Mouse (Mus musculus): ENCODE data around the gene Hyal2. TPM values are rescaled to one million over a fixed set of nuclear protein-coding genes. Genes with fewer than 3 reads are reported as not detected.
"Not testable (repeated sequence)": the region's sequence is repeated elsewhere in the genome, so short reads cannot be mapped to it uniquely, and the experiment has no call there.

Gene Hyal2
- polyA plus RNA-seq, 1 experiment from 2014 or later, result 88.8 TPM

DNA sequence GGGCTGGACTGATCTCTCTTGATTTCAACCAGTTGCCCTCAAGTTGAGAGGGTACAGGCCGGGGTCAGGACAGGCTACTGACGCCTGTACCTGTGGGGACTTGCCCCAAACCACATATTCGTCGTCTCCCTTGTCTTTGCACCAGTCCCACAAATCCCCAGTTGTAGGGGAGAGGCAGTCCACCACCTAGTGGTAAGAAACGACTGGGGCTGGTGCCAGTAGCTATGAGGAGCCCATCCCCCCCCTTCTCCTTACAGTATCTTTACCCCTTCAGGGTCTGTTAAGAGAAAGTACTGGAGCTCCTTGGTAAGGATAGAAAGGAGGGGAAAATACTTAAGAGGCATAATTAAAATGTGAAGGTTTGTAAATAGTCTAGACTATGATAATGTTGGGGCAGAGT is 2.2 kb upstream of the Hyal2 start:
- peaks cover 18% of the 10 kb centered on the region for H3K36me3 ChIP-seq (ENCODE audit: insufficient read depth, low read length)
- peak; percentile 53 for DNase-seq (ENCODE audit: low spot score)
- H3K4me1 ChIP-seq (replicated peaks; ENCODE audit: insufficient read depth, low read length), result peaks cover 25% of the 10 kb centered on the region
- H3K4me3 ChIP-seq (replicated peaks; ENCODE audit: low read depth, low read length); H3K9ac ChIP-seq (ENCODE audit: low read depth, low read length); ATAC-seq (replicated peaks; ENCODE audit: low FRiP score, low read depth); H3K9me3 ChIP-seq (replicated peaks; ENCODE audit: low read length); H3K27me3 ChIP-seq (ENCODE audit: insufficient read depth, low read length): not testable (repeated sequence)
- 53% methylated on average over 5 of the region's 5 CpGs for WGBS
- H3K4me2 ChIP-seq (ENCODE audit: low read length), result peak overlapping the region; percentile 25
- peak overlapping the region; percentile 43; the same call in 1 of the 2 replicates for H3K27ac ChIP-seq
- TF ChIP-seq CTCF (IDR thresholded peaks at IDR 0.05; ENCODE audit: low read depth), result peak; percentile 41; the same call in 1 of the 2 replicates

DNA sequence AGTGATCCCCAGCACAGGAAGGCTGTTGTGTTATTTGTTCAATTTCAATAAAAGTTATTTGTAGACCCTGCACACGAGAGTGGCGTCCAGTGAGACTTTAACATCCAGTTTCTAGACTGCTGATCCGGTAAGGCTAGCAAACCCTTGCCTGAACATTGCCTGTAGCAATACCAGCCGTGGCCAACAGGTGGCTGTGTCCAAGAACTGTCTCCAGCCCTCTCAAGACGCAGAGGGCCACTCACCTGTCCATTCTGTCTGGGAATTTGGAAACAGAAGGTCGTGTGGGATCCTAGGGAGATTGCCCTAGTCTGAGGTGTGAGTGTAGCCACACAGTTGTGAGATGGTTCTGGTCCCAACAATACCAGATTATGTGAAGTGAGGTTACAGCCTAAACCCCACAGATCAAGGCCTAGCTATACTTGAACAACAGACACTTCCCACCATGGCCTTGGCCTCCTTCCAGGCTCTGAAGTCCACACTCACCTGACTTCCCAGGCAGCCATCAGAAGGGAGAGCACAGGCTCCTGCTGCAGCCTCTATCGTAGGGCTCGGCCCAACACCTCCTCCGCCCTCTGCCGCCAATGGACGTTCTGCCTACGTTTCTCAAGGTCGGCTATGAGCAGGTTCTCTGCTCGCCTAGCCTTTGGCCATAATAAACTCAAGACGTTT is 1.6 kb upstream of the Hyal2 start:
- DNase-seq (ENCODE audit: low spot score), result peak; percentile 85
- TF ChIP-seq CTCF (IDR thresholded peaks at IDR 0.05; ENCODE audit: low read depth), result peak; percentile 82
- Histone ChIP-seq H3K4me2 (ENCODE audit: low read length) (peak overlapping the region; percentile 34), H3K9me3 (replicated peaks; ENCODE audit: low read length) (no peaks in the 10 kb centered on the region), H3K4me3 (replicated peaks; ENCODE audit: low read depth, low read length) (no peak overlapping the region), H3K27ac (peak overlapping the region; percentile 95), H3K9ac (ENCODE audit: low read depth, low read length) (no peak overlapping the region), H3K27me3 (ENCODE audit: insufficient read depth, low read length) (no peaks in the 10 kb centered on the region), H3K36me3 (ENCODE audit: insufficient read depth, low read length) (peaks cover 12% of the 10 kb centered on the region), H3K4me1 (replicated peaks; ENCODE audit: insufficient read depth, low read length) (peaks cover 31% of the 10 kb centered on the region)
- WGBS, result 44% methylated on average over 15 of the region's 15 CpGs
- no peak for ATAC-seq (replicated peaks; ENCODE audit: low FRiP score, low read depth)

GRCm38 (mm10) chr9:107566855-107567254 is 890 bp upstream of the Hyal2 start:
- TF ChIP-seq CTCF (IDR thresholded peaks at IDR 0.05; ENCODE audit: low read depth), result no peak
- Histone ChIP-seq H3K4me2 (ENCODE audit: low read length) (peak overlapping the region; percentile 78), H3K4me1 (replicated peaks; ENCODE audit: insufficient read depth, low read length) (peaks cover 34% of the 10 kb centered on the region), H3K27me3 (ENCODE audit: insufficient read depth, low read length) (no peaks in the 10 kb centered on the region), H3K4me3 (replicated peaks; ENCODE audit: low read depth, low read length) (no peak overlapping the region), H3K9me3 (replicated peaks; ENCODE audit: low read length) (no peaks in the 10 kb centered on the region), H3K36me3 (ENCODE audit: insufficient read depth, low read length) (peaks cover 10% of the 10 kb centered on the region; the same call in 1 of the 2 replicates), H3K9ac (ENCODE audit: low read depth, low read length) (no peak overlapping the region), H3K27ac (peak overlapping the region; percentile 95)
- WGBS, result 59% methylated on average over 3 of the region's 3 CpGs
- ATAC-seq (replicated peaks; ENCODE audit: low FRiP score, low read depth) (0 out of 2 replicates have a peak, but pooled peaks have one; percentile 1), DNase-seq (ENCODE audit: low spot score) (peak; percentile 66)

GRCm38 (mm10) chr9:107568331-107569261 is 851 bp downstream of the Hyal2 start:
- H3K4me1 ChIP-seq (replicated peaks; ENCODE audit: insufficient read depth, low read length), result peaks cover 34% of the 10 kb centered on the region
- peaks cover 20% of the 10 kb centered on the region for H3K36me3 ChIP-seq (ENCODE audit: insufficient read depth, low read length)
- H3K27me3 ChIP-seq (ENCODE audit: insufficient read depth, low read length), result no peaks in the 10 kb centered on the region
- TF ChIP-seq CTCF (IDR thresholded peaks at IDR 0.05; ENCODE audit: low read depth), result no peak; the same call in 1 of the 2 replicates
- DNase-seq (ENCODE audit: low spot score), result peak; percentile 94
- WGBS, result under 1% methylated on average over 41 of the region's 41 CpGs
- H3K9me3 ChIP-seq (replicated peaks; ENCODE audit: low read length), result no peaks in the 10 kb centered on the region
- peak overlapping the region; percentile 74 for H3K9ac ChIP-seq (ENCODE audit: low read depth, low read length)
- peak overlapping the region; percentile 78 for H3K4me2 ChIP-seq (ENCODE audit: low read length)
- H3K4me3 ChIP-seq (replicated peaks; ENCODE audit: low read depth, low read length), result peak overlapping the region; percentile 74
- peak; percentile 72 for ATAC-seq (replicated peaks; ENCODE audit: low FRiP score, low read depth)
- H3K27ac ChIP-seq, result peak overlapping the region; percentile 95

DNA sequence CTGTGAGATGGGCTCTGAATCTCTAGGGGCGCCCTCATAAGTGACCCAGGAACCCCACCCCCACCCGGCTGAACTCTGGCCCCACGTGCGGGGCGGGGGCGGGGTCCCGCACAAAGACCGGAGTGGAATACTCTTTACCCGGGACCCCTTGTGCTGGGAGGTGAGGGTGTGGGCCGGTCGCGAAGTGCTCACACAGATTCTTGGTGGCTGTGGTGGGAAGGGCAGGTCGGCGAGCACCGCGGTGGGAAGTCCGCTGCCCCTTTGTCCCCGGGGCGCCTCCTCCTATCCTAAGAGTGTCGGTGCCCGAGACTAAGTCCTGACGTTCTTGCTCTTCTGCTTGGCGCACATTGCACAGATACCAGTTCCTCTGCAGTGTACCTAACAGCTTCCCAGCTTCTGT is 1.5 kb downstream of the Hyal2 start:
- no peaks in the 10 kb centered on the region for H3K9me3 ChIP-seq (replicated peaks; ENCODE audit: low read length)
- H3K4me1 ChIP-seq (replicated peaks; ENCODE audit: insufficient read depth, low read length), result peaks cover 29% of the 10 kb centered on the region
- TF ChIP-seq CTCF (IDR thresholded peaks at IDR 0.05; ENCODE audit: low read depth), result no peak
- H3K27ac ChIP-seq, result peak overlapping the region; percentile 95
- H3K9ac ChIP-seq (ENCODE audit: low read depth, low read length), result peak overlapping the region; percentile 74
- H3K27me3 ChIP-seq (ENCODE audit: insufficient read depth, low read length), result no peaks in the 10 kb centered on the region
- 0% methylated on average over 23 of the region's 23 CpGs for WGBS
- DNase-seq (ENCODE audit: low spot score), result peak; percentile 43
- H3K4me2 ChIP-seq (ENCODE audit: low read length), result peak overlapping the region; percentile 78
- peak; percentile 34 for ATAC-seq (replicated peaks; ENCODE audit: low FRiP score, low read depth)
- peaks cover 21% of the 10 kb centered on the region for H3K36me3 ChIP-seq (ENCODE audit: insufficient read depth, low read length)
- peak overlapping the region; percentile 74 for H3K4me3 ChIP-seq (replicated peaks; ENCODE audit: low read depth, low read length)

DNA sequence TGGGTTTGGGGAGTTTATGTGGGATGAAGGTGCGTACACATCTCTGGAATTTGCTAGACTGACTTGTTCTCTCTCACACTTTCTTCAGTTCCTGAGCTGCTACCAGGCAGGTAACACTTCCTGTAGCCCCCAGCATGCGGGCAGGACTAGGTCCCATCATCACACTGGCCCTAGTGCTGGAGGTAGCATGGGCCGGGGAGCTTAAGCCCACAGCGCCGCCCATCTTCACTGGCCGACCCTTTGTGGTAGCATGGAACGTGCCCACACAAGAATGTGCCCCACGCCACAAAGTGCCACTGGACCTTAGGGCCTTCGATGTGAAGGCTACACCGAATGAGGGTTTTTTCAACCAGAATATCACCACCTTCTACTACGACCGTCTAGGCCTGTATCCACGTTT is 2.3 kb downstream of the Hyal2 start:
- H3K4me1 ChIP-seq (replicated peaks; ENCODE audit: insufficient read depth, low read length), result peaks cover 29% of the 10 kb centered on the region
- H3K9me3 ChIP-seq (replicated peaks; ENCODE audit: low read length), result no peaks in the 10 kb centered on the region
- H3K27ac ChIP-seq, result peak overlapping the region; percentile 95
- DNase-seq (ENCODE audit: low spot score) (no peak), ATAC-seq (replicated peaks; ENCODE audit: low FRiP score, low read depth) (no peak)
- TF ChIP-seq CTCF (IDR thresholded peaks at IDR 0.05; ENCODE audit: low read depth), result no peak
- peak overlapping the region; percentile 74 for H3K9ac ChIP-seq (ENCODE audit: low read depth, low read length)
- no peaks in the 10 kb centered on the region for H3K27me3 ChIP-seq (ENCODE audit: insufficient read depth, low read length)
- peak overlapping the region; percentile 74 for H3K4me3 ChIP-seq (replicated peaks; ENCODE audit: low read depth, low read length)
- 31% methylated on average over 13 of the region's 13 CpGs for WGBS
- peaks cover 25% of the 10 kb centered on the region for H3K36me3 ChIP-seq (ENCODE audit: insufficient read depth, low read length)
- H3K4me2 ChIP-seq (ENCODE audit: low read length), result peak overlapping the region; percentile 78
